Mouse (Mus musculus): ENCODE data around the gene Psmd1.

The Psmd1 gene

DNA sequence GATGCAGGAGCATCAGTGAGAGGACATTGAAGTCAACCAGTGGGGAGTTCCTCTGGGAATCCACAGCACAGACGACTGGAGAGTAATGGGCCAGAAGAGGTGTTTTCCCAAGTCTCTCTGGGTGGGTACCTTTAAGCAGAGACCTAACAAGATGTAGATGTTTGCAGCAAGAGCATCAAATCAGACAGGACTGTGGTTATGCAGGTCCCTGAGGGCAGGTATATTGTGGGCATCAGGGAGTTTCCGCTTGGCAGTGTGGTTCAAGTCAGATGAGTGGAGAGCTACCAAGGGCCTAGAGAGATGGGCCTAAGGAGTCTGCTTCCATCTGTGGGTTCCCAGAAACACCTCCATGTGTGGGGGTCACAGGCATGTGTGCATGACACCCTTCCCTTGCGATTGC, 91.9 kb downstream of the Psmd1 start:
- in situ Hi-C loops (cut with MboI, MseI): no loop called here

DNA sequence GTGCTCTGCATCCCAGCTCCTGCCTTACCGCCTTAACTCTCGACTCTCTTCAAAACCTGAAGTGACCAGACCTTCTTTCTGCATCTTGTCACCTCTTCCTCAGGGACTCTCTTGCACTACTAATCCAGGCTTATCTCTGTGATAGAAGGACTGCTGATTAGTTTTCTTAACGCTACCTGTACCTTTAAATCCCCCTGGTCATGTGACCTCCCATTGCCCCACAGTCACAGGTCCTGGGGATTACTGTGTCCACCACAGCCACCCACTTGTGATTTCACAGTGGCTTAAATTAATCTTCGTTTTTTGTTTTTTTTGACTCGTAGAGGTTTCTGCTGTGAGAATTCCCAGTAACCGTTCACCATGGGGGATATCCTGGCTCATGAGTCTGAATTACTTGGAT, 92.4 kb downstream of the Psmd1 start:
- in situ Hi-C loops (cut with MboI, MseI): no loop called here

DNA sequence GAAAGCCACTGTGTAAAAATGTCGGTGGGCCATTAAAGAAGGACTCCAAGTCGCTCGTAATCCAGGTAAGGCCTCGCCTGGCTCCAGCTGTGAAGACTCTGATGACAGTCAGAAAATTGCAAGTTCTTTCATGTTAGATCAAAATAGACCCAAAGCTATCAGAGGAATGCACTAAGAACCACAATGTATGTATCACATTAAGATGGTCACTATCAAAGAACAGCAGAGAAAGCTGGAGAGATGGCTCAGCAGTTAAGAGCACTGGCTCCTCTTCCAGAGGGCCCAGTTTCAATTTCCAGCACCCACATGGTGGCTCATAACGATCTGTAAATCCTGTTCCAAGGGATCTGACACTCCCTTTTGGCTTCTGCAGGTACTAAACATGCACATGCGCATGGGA, 95.9 kb downstream of the Psmd1 start:
- in situ Hi-C loops (cut with MboI, MseI): no loop called here

DNA sequence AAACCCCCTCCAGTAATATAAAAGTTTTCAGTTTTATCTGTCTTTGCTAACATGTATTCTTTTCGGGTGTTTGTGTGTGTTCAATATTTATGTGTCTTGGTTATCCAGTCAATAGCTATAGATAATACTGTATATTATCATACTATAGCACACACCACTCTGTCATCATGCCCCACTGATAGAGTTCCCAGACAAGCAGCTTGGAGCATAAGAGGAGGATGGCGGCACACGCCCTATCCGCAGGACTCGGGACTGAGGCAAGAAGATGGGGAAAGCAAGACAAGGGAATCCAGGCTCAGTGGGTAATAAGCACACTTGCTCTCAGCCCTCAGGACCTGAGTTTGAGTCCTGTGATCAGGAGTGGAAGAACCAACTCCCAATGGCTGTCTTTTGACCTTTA, 96.3 kb downstream of the Psmd1 start:
- in situ Hi-C loops (cut with MboI, MseI): no loop called here

DNA sequence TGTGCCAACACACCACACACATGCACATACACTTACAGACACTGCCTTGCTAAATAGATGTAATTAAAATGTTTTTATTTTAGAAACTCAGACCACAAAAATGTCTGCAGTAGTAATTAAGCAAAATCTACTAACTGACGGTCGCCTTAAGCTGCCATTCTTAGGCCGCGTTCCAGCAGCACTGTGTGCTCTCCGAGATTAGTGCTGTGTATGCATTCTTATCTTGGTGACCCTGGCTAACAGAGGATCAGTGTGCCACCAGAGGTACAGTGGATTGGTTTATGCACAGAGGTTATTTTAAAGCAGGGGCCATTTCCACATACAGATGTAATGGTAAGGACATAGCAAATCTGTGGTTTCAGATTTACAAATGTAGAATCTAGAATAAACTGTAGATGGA, 96.9 kb downstream of the Psmd1 start:
- in situ Hi-C loops (cut with MboI, MseI): no loop called here

DNA sequence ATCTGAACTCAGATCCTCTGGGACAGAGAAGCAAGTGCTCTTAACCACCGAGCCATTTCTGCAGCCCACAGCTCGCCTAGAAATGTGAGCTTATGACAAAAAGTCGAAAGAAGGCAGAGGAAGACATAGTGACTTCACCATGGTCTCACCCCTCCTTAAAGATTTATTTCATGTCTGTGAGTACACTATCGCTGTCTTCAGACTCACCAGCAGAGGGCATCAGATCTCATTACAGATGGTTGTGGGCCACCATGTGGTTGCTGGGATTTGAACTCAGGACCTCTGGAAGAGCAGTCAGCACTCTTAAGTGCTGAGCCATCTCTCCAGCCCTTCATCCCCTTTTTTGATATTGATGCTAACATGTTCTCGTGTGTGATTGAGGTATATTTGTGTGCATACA, 110.4 kb downstream of the Psmd1 start:
- in situ Hi-C loops (cut with MboI, MseI): loop anchor here (5.0 kb wide), 1 partner anchor 163 kb away; no protein-coding TSS in a partner anchor

DNA sequence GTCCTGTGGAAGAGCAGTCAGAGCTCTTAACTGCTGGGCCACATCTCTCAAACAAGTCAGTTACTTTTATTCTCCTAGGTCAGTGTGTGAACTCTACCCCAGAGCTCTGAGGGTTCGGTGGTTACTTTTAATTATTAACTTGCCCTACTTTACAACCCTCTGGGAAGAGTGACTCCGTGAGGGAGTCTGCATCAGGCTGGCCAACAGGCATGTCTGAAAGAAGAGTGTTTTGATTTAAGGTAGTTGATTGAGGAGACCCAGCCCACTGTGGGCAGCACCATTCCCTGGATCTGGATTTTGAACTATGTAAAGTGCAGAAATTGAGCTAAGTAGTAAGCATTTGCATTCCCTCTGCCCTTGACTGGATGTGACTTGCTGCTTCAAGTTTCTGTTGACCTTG, 111.9 kb downstream of the Psmd1 start:
- in situ Hi-C loops (cut with MboI, MseI): loop anchor here (5.0 kb wide), 1 partner anchor 161 kb away; no protein-coding TSS in a partner anchor

DNA sequence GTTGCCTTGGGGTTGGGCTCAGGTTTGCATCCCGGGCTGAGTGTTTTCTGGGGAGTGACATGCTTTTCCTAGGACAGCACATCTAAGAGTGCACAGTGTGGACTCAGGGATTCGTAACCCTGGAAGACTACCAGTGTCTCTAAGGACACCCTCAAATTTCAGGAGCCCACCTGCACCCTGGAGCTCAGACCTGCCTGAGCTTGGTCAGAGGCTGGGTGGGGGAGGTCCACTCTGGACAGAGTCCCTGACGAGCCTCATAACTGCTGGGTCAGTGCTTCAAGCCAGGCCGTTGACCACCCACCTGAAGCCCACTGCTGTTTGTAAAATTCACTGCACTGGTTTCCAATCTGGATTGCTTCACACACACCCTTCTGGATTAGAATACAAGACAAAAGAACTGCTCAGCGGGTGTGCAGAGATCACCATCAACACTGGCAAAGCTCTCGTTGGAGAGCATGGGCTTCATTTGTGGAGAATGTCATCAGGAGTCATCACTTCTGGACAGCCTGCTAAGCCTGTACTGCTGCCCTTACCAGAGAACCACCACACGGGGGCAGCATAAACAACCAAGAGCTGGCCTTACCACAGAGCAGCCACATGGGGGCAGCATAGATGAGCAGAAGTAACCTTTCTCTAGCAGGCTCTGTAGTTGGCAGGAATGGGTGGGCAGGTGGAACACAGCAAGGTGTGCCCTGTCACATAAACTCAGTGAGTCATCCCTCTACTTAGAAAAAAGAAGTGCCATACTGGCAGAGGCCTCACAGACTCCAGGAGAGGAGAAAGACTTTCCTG, 114.5 kb downstream of the Psmd1 start:
- in situ Hi-C loops (cut with MboI, MseI): loop anchor here (5.0 kb wide), 1 partner anchor 159 kb away; no protein-coding TSS in a partner anchor

DNA sequence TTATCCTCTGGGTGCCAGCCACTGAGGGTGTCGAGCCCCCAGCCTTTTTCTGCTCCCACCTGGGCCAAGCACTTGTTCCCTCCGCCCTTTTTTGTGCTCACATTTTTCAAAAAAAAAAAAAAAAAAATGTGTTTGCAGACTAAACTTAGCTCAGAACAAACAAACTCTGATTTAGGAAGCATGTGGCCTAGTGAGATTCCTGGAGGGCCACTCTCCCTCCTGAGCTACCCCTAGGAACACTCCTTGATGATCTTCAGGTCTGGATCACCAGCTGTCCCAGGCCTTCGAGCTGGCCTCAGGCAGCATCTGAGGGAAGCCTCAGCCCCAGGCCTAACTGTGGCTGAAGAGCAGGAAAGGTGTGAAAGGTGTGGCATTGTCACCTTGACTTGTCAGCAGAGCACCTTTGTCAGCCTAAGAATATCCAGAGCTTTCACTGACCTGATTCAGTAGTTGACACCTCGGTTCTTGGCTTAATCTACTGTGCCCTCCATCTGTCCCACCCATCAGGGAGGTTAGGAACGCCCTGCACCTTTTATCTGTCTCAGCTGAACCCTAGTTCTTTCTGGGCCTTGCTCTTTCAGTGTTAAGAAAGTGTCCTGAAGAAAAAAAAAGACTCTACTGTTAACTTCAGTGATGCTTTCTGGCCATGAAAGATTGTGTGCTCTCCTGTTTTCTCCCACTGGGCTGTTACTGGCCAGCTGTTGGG, 118.0 kb downstream of the Psmd1 start:
- in situ Hi-C loops (cut with MboI, MseI): no loop called here

DNA sequence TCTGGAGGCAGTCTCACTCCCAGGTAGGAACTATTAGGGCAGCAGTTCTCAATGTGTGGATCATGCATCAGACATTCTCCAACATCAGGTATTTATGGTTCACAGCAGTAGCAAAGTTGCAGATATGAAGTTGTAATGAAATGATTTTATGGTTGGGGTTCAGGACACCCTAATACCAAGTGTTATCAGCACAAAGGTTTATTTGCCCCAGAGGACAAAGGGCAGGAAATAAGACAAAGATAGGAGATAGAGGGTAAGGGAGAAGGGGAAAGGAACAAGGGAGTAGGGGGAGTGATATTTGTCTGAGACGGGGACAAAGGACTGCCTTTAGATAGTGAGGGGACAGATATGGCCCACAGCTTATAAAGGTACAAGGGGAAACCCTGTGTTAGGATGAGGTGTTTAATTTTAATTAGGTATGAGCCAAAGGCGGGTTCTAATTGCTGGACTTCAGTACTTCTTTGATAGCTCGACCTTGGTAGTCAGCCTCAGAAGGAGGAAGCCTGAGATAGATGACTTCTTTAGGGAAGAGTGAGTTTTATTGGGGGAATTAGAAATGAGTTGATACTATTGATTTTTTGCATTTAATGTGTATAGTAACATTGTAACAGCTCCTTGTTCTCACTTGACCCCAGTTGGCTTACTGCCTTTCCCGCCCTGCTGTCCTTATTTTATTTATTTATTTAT, 119.5 kb downstream of the Psmd1 start:
- in situ Hi-C loops (cut with MboI, MseI): no loop called here

DNA sequence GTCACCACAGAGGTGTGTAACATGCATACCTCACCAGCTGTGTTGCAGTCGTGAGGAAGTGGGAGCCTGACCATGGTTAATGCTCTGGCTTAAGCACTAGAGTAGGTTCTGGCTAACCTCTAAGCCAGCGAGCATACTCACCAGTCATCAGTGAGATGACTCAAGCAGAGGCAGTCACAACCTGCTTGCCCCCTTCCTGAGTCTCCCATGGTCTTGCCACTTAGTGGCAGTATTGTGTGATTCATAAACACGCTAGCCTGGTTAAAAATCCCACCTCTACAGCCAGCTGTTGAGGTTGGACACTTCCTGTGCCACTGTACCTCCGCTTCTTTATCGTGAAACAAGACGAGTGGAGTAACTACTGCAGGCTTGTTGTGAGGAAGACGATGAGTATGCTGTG, 122.6 kb downstream of the Psmd1 start:
- in situ Hi-C loops (cut with MboI, MseI): no loop called here

DNA sequence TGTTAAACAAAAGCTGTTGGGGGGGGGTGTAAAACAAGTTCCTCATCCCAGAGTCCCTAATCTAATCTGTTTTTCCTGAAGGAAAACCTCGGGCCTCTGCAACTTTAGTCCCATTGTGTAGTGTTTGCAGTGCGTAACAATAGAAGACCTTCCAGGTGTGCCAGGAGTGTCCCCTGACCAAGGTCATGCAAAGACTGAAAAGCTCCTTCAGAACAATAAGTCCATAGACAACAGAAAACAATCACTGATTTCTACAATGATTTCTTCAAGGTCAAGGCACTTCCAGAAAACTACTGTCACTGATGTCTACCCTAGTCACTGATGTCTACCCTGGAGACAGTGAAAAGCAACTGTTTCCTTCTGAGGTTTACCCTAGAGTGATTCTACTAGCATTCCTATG, 123.7 kb downstream of the Psmd1 start:
- in situ Hi-C loops (cut with MboI, MseI): no loop called here

DNA sequence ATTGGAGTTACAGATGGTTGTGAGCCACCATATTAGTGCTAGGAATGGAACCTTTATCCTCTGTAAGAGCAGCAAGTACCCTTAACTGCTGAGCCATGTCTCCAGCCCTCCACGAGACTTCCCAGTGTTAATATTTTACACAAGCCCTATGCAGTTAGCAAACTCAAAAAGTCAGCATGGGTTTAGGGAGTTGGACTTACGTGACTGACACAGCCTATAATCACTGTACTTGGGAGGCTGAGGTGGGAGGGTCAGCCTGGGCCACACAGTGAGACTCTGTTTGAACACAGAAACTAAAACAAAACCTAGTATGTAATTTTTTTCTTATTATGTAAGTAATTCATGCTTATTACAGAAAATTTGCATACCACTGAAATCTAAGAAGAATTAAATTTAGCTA, 124.1 kb downstream of the Psmd1 start:
- in situ Hi-C loops (cut with MboI, MseI): no loop called here

All from T-helper 1 cell (primary cell).